Mouse (Mus musculus): ENCODE data around the gene Plg.

The Plg gene

DNA sequence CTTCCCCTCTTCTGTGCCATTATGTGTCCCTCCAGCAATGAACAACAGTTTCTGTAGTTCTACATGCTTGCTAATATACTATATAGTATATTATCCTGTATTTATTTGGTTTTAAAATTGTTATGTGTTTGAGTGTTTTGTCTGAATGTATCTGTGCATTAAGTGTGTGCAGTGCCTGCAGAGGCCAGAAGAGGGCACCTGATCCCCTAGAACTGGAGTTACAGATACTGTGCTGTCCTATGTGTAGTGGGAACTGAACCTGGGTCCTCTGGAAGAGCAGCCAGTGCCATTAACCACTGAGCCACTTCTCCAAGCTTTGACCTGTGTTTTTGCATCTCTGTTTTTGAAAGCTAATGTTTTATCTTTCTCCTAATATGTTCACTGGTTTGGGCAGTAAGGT lies 82.8 kb downstream of the Plg start:
- no peak for DNase-seq

- DNase-seq, result no peak
These were observed 88.1 kb downstream of the Plg start for GRCm38 (mm10) chr17:12466501-12467000.

GRCm38 (mm10) chr17:12467642-12468041 lies 89.2 kb downstream of the Plg start:
- DNase-seq, result no peak

GRCm38 (mm10) chr17:12468745-12469144 lies 90.3 kb downstream of the Plg start:
- DNase-seq, result no peak

Data from kidney, adult 18-20 months (tissue).